Mouse (Mus musculus): ENCODE data around the gene Gm10271.

DNA sequence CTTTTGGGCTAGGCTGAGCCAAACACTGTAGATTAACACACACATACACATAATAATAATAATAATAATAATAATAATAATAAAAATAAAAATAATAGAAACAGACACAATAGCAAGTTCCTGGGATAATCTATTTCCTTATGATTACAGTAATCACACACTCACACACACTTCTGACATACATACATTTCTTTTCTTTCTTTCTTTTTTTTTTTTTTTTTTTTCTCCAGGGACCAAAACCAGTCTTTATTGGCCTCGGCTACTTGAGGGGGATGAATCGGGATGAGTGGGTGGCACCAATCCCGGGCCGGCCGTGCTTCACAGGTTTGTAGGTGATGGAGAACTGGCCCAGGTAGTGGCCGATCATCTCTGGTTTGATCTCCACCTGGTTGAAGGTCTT, at the start of gene Gm10271:
- TF ChIP-seq CTCF (IDR thresholded peaks at IDR 0.05; ENCODE audit: low read depth) (no peak), EP300 (IDR thresholded peaks at IDR 0.05; ENCODE audit: low read depth) (no peak)

All from liver, postnatal 0 days (tissue).